Mouse (Mus musculus): ENCODE results near the gene Olfr1368. TPM values are rescaled to one million over a fixed set of nuclear protein-coding genes. Genes with fewer than 3 reads are reported as not detected.

The Olfr1368 gene
- total RNA-seq, 2 experiments from 2014 or later, result not detected

Other genes starting within 250 kb of the Olfr1368 start
- gene Olfr1370, start 70.9 kb downstream of the Olfr1368 start, total RNA-seq (2015; ENCODE audit: low replicate concordance), result not detected in 2 replicates
- 0.14 TPM in 1 of 2 replicates, not detected in the other for gene Olfr1370, start 70.9 kb downstream of the Olfr1368 start, total RNA-seq (2017; ENCODE audit: low replicate concordance)
- gene Olfr1369-ps1, start 34.4 kb downstream of the Olfr1368 start, total RNA-seq (2015; ENCODE audit: low replicate concordance), result not detected in 2 replicates
- gene Olfr1369-ps1, start 34.4 kb downstream of the Olfr1368 start, total RNA-seq (2017; ENCODE audit: low replicate concordance), result not detected in 2 replicates
- not detected in 2 replicates for gene Olfr263, start 16.2 kb downstream of the Olfr1368 start, total RNA-seq (2015; ENCODE audit: low replicate concordance)
- gene Olfr263, start 16.2 kb downstream of the Olfr1368 start, total RNA-seq (2017; ENCODE audit: low replicate concordance), result not detected in 2 replicates
- 11.9 and 18.4 TPM in 2 replicates for gene Trim27, start 33.6 kb upstream of the Olfr1368 start, total RNA-seq (2015; ENCODE audit: low replicate concordance)
- gene Trim27, start 33.6 kb upstream of the Olfr1368 start, total RNA-seq (2017; ENCODE audit: low replicate concordance), result 37.4 and 42.5 TPM in 2 replicates
- not detected in 2 replicates for gene Gpx5, start 146.9 kb upstream of the Olfr1368 start, total RNA-seq (2015; ENCODE audit: low replicate concordance)
- gene Gpx5, start 146.9 kb upstream of the Olfr1368 start, total RNA-seq (2017; ENCODE audit: low replicate concordance), result not detected in 2 replicates
- gene Gpx6, start 166.3 kb upstream of the Olfr1368 start, total RNA-seq (2015; ENCODE audit: low replicate concordance), result not detected in 2 replicates
- not detected in 2 replicates for gene Gpx6, start 166.3 kb upstream of the Olfr1368 start, total RNA-seq (2017; ENCODE audit: low replicate concordance)
- gene Olfr1367, start 201.0 kb upstream of the Olfr1368 start, total RNA-seq (2015; ENCODE audit: low replicate concordance), result not detected in 2 replicates
- not detected in 2 replicates for gene Olfr1367, start 201.0 kb upstream of the Olfr1368 start, total RNA-seq (2017; ENCODE audit: low replicate concordance)
- gene Zscan12, start 217.0 kb upstream of the Olfr1368 start, total RNA-seq (2015; ENCODE audit: low replicate concordance), result 0.84 TPM in 1 of 2 replicates, not detected in the other
- gene Zscan12, start 217.0 kb upstream of the Olfr1368 start, total RNA-seq (2017; ENCODE audit: low replicate concordance), result 0.70 and 1.4 TPM in 2 replicates